Mouse (Mus musculus): ENCODE data around the gene Hapln2. TPM values are rescaled to one million over a fixed set of nuclear protein-coding genes. Genes with fewer than 3 reads are reported as not detected.
A peak's percentile ranks its signal among the peaks of the same experiment; 100 is the strongest.

Hapln2 gene
- not detected for total RNA-seq (2022)

GRCm38 (mm10) chr3:88027434-88028186, at the start of gene Hapln2:
TSS of gene Hapln2 (minus strand) at chr3:88027583.
- no peak for DNase-seq (ENCODE audit: low spot score)

DNA sequence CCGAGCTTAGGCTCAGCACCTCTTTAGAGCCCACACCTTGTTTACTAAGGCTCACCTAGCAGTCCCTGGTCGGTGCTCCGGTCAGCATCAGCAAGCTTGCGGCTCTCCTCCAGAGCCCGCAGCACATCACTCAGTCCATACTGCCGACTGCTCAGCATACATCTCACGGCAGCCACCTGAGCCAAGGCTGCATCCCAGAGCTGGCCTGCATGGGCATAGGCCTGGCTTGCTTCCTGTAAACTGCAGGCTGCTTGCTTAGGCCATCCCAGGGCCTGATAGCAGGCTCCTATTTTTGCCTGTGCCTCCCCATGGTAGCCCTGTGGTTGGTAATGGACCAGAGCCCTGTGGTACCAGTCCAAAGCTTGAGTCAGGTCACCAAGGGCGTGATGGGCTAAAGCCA, 47.4 kb upstream of the Hapln2 start:
- DNase-seq (ENCODE audit: low spot score), result no peak

- DNase-seq (ENCODE audit: low spot score), result no peak
These were observed 47.0 kb upstream of the Hapln2 start for GRCm38 (mm10) chr3:88074351-88074750.

- DNase-seq (ENCODE audit: low spot score), result no peak
These were observed 46.2 kb upstream of the Hapln2 start for GRCm38 (mm10) chr3:88073631-88074030.

DNA sequence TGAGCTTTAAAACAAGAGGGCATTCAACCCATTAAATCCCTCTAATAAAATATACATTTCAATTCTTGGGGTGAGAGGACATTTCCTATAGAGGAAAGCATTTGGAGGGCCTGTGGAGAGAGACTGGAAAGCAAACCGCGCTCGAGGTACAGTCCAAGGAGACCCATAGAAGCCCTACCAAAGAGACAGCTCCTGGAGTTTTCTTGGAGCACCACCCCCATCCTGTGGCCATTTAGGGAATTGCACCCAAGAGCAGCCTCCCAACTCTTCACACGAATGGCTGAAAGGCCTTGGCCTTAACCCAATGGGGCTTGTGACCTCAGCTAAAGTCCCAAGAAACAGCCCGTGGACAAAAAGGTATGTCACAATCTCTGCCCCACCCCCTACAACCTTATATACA, 44.4 kb upstream of the Hapln2 start:
- DNase-seq (ENCODE audit: low spot score), result peak; percentile 86

DNA sequence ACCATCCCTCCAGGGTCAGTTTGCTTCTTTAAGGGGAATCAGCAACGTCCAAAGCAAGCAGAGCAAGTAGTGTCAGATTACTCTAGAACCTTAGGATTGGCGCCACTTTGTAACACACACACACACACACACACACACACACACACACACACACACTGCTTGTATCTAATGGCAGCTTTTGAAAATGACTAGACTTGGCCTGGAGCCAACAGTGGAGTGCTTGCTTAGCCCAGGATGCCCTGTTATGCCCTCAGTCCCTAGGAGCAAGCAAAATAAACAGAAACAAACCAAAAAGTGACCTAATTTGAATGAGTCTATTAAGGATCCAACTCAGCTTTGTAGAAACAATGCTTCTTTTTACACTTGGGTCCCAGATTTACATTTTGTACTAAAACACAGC, 41.0 kb upstream of the Hapln2 start:
- DNase-seq (ENCODE audit: low spot score), result no peak

GRCm38 (mm10) chr3:88057902-88058696, 30.7 kb upstream of the Hapln2 start, which contains the start of gene Naxe:
TSS of gene Naxe (minus strand) at chr3:88058495.
- DNase-seq (ENCODE audit: low spot score), result peak; percentile 76

DNA sequence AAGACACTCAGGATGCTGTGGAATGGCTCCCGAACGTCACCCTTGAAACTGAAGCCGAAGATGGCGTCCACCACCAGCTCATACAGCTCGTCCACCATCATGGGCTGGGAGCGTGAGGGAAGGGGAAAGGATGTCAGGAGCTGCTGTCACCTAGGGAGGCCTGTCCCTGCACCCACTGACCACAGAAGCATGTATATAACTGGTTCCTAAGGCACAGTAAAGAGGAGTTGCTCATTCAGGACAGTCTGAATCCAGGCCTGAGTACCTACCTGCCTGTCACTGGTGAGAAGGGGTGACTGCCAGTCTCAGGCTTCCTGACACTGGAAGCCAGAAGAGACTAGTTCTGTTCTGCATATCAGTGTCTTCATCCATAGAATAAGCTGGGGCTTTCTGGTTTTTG, 29.6 kb upstream of the Hapln2 start:
- DNase-seq (ENCODE audit: low spot score), result no peak

DNA sequence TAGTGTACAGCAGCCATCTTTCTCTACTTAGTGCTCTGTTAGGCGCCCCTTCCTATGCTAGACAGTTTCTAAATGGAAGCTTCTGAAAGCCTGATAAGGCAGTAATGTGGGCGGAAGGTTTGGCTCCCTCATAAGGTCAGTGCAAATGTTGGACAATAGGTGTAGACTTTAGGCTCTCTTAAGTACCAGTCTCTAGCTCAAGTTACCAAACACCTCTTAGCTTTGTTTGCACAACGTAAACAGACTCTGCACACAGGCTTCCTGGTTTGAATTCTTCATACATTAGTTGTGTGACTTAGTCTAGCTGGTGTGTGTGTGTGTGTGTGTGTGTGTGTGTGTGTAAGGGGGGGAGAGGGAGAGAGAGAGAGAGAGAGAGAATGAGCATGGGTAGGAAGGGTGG, 22.1 kb upstream of the Hapln2 start:
- DNase-seq (ENCODE audit: low spot score), result no peak

DNA sequence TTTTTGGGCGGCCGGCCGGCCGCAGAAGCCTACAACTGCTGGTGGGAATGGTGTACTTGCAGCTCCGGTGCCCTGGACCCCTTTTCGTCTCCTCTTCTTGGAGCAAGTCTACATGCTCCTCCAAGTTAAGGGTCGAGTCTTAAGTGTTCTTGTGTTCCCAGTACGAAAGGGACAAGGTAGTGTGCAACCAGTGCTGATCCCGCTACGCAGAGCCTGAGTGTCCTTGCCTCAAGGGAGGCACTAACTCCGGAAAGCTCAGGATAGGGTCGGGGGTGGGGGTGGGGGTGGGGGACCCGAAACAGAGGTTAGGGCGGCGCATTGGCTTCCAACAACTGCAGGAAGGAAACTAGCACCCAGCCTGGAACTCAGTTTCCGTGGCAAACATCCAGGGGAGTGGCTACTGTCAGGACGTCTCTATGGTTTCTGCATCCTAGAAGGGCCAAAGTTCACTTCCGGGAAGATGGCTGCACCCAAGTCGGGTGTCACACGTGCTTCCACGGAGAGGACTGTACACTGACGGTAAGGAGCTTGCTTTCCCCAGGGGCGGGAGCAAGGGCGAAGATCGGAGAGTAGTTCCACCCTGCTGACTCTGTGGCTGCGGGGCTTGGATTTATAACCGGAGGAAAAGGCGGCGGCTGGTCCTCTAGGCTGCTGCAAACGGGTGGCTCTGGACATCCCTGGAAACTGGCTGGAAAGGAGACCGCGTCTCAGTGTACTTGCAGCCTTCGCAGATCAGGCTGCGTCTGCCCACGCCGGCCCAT, 15.5 kb upstream of the Hapln2 start, which contains the start of gene Gpatch4:
Gpatch4 (plus strand) TSS at position 448 of the 761 bp plus-strand sequence.
- DNase-seq (ENCODE audit: low spot score), result peak; percentile 97

DNA sequence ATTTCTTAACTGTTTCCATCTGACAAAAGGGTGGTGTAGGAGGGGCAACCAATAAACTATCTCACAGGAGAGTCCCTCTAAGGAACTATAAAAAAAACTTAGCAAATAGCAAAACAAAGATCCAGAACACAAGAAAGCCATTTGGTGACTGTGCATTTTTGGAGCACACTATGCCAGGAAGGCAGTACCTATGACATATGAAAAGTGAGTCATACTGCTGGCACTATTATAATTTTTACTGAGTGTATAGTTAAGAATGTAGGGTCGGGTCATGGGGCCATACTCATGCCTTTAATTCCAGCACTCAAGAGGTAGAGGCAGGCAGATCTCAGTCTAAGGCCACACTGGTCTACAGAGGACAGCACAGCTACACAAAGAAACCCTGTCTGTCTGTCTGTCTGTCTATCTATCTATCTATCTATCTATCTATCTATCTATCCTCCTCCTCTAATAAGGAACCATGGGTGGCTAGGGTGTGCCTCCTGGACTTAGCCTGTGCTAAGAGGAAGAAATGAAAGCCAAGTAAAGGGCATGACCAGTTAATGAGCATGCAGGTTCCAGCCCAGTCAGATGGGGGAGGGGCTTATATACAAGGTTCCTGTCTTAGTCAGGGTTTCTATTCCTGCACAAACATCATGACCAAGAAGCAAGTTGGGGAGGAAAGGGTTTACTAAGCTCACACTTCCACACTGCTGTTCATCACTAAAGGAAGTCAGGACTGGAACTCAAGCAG, 8.3 kb upstream of the Hapln2 start:
- DNase-seq (ENCODE audit: low spot score), result no peak

- no peak for DNase-seq (ENCODE audit: low spot score)
These were observed 6.1 kb upstream of the Hapln2 start for GRCm38 (mm10) chr3:88033506-88033905.

DNA sequence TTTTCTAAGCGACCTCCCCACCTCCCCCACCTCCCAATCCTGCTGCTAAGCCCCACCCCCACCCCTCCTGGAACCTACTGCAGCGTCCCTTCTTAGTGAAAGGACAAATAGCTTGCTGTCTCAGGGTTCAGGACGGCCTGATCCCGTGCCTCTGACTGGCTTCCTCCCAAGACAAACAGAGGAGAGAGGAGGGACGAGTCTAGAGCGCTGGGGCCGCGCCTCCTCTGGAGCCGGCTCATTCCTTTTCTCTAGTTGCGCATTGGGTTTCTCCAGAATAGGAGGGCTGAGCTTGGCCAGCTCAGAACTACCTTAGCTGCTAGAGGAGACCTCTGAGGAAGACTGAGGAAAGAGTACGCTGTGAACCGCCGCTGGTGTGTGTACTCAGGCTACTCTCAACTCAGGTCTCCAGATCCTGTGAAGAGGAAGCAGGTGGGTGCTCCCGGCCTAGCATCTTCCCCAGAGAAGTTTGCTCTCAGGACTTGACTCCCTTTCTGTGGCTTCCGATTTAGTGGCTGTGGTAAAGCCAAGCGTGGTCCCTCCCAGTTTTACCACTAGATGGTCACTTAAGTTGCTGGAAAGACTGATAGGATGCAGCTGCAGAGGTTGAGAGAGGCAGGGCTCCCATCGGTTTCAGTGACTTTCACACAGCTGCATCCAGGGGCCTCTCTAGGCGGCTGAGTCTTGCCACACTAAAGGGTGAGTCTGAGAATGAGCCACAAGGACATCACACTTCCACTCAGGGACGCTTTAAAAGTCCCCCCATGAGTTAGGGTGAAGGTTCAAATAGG, 3.4 kb upstream of the Hapln2 start:
- DNase-seq (ENCODE audit: low spot score), result peak; percentile 37

DNA sequence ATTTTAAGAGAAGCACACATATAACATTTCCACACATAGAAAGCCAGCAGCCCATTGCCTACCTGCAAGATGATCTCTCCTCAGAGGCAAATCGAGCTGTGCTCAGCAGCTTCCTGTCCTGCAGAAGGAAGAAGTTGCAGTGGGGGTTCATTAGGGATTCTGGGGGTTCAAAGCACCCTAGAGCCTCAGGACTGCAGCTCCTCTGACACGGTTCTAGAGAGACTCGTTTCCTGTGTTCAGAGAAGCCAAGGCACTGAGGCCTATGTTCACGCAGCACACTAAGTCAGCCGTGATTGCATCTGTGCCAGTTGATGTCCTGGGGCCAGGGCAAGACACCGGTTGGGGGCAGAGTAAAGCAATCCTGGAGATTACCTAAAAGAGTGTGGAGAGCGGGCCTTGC, 560 bp downstream of the Hapln2 start:
- DNase-seq (ENCODE audit: low spot score), result no peak

GRCm38 (mm10) chr3:88023192-88024074, 4.0 kb downstream of the Hapln2 start:
- no peak for DNase-seq (ENCODE audit: low spot score)

GRCm38 (mm10) chr3:88022322-88023191, 4.8 kb downstream of the Hapln2 start:
- DNase-seq (ENCODE audit: low spot score), result peak; percentile 87

DNA sequence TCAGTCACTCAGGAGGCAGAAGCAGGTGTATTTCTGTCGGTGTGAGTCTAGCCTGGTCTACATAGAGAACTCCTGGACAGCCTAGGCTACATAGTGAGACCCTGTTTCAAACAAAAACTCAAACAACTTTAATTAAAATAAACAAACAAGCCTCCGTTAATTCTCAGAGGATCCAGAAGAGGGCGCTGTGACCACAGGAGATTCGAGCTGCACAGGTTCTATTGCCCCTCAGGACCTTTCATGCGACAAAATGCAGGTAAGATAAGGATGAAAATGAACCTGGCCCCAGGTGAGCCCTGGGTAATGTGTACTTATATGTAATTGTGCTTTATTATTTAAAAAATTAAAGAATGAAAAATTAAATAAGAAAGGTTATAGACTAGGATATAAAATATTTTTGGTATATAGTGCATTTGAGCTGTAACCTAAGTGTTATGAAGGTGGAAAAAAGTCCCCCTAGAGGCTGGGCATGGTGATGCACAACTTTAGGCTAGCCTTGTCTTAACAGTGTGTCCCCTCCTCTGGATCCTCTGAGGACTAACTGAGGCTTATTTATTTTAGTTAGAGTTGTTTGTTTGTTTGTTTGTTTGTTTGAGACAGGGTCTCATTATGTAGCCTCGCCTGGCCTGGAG, 16.6 kb downstream of the Hapln2 start:
- DNase-seq (ENCODE audit: low spot score), result no peak
